Mouse (Mus musculus) thymus, postnatal 10 days (tissue): ENCODE data around the gene Zmiz2.
"Not testable (repeated sequence)": the region's sequence is repeated elsewhere in the genome, so short reads cannot be mapped to it uniquely, and the experiment has no call there.

Experiments
- DNase-seq, 2 experiments: peaks; one replicate each; pipeline ENCODE4 v3.0.0; 2021; ENCODE audit warnings: low spot score in 2 of 2

Zmiz2 gene

GRCm38 (mm10) chr11:6398141-6398540 lies 9.3 kb downstream of the Zmiz2 start:
- DNase-seq, result no peak

- peak; percentile 69 to 93 for DNase-seq
Measured at GRCm38 (mm10) chr11:6402515-6403510, 13.9 kb downstream of the Zmiz2 start.

DNA sequence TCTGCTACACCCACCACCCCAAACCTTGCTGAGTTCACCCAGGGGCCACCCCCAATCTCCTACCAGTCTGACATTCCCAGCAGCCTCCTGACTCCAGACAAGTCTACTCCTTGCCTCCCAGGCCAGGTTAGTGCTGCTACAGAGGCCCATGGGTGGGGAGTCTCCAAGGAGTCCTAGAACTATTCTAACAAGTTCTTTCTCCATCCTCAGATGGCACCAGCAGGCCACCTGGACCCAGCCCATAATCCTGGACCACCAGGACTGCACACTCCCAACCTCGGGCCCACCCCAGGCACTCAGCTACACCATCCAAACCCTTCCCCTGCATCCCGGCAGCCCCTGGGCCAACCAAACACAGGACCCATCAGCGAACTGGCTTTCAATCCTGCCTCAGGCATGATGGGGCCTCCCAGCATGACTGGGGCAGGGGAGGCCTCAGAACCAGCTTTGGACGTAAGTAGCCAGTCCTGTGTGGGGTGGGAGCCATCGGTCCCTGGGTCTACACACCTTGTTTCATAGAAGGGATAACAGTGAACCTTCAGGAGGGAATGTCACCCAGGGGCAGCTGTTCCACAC lies 15.0 kb downstream of the Zmiz2 start:
- no peak for DNase-seq

DNA sequence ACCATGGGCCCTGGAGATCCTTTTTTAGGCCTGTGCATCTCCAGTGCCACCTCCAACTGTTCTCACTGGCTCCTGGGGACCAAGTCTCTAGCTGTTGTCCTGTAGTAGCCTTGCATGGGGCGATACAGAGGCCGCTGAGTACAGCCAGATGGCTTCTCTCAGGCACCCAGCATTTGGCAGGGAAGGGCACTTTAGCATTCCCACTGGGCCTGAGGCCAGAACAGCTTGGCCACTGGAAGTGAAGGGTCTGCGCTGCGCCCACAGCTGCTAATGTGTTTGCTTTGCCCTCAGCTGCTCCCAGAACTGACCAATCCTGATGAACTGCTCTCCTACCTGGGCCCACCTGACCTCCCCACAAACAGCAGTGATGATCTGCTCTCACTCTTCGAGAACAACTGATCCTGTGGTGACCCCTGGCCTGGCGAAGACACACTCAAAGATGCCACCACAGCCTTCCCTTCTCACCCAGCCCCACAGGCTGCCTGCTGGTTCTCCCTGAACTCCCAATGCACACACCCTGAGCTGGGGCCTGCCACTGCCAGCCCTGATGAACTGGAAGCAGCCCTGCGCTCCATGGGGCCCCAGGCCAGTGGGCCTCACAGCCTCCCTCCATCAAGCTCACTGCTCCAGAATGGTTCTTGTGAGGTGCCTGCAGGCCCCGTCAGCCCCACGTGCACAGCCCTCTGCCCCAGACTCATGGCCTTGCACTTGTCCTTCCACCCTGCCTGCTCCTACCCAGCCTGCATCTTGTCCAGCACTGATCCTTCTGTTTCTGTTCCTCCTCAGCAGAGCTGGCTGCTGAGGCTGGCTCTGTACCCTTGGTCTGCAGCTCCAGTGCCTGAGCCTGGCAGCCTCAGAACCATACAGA lies 16.1 kb downstream of the Zmiz2 start:
- DNase-seq, result no peak

DNA sequence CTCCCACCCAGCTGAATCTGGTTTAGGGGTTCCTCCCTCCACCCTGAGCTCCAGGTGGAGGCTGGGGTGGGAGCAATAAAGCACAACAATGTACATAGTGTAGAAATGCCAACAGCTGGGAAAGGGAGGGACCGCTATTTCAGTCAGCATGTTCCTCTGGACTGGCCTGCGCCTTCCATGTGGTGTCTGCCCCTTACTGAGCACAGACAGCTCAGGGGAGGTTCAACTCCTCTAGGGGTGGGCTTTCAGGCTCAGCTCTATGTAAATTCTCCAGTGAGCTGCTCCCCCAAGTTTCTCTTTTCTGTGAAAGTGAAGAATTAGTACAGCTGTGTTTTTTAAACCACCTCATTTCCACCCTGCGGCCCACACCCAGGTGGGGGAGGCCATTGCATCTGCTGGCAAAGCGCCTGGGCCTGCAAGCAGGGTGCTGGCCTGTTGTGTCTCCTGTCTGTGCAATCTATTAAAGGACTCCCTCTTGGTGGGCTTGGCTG lies 16.8 kb downstream of the Zmiz2 start:
- DNase-seq, result peak; percentile 40 to 53

GRCm38 (mm10) chr11:6406251-6407161 lies 17.6 kb downstream of the Zmiz2 start:
- peak; percentile 41 to 47 for DNase-seq

- DNase-seq, result no peak
Measured at GRCm38 (mm10) chr11:6407162-6407621, 18.3 kb downstream of the Zmiz2 start.

DNA sequence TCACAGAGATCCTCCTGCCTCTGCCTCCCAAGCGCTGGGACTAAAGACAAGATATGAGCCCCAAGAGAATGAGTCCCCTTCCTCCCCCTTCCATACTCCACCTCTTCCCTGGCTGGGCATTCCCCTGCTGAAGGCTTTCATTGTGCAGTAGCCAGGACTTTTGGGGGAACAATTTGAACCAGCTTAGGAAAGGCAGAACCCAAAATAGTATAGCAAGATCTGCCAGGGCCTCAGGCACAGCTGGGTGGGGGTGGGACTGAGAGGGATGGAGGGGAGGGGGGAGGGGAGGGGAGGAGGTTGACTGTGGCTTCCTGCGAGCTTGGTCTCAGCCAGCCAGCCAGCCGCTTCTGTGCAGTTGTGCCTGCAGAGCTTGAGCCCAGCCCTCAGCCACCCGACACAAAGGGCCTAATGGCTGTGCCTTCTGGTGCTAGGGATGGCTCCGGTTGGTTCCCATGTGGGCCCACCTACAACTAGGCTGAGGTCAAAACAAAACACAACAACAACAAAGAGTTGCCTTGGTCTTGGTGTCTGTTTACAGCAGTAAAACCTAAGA lies 21.3 kb downstream of the Zmiz2 start:
- DNase-seq, result peak; percentile 60 to 65

GRCm38 (mm10) chr11:6410755-6411154 lies 21.9 kb downstream of the Zmiz2 start:
- DNase-seq, result not testable (repeated sequence)

GRCm38 (mm10) chr11:6411684-6412083 lies 22.8 kb downstream of the Zmiz2 start:
- peak; percentile 67 to 82 for DNase-seq

GRCm38 (mm10) chr11:6413264-6413663 lies 24.4 kb downstream of the Zmiz2 start:
- DNase-seq, result no peak

- no peak for DNase-seq
Measured at GRCm38 (mm10) chr11:6414751-6415550, 26.1 kb downstream of the Zmiz2 start, which contains the start of gene Ppia. Ppia (plus strand) TSS chr11:6415443.

GRCm38 (mm10) chr11:6415551-6416404 lies 26.9 kb downstream of the Zmiz2 start:
- peak; percentile 97 to 99 for DNase-seq

- DNase-seq, result peak; percentile 77
Measured at GRCm38 (mm10) chr11:6416405-6417034, 27.6 kb downstream of the Zmiz2 start.

GRCm38 (mm10) chr11:6417069-6417468 lies 28.2 kb downstream of the Zmiz2 start:
- DNase-seq, result no peak

DNA sequence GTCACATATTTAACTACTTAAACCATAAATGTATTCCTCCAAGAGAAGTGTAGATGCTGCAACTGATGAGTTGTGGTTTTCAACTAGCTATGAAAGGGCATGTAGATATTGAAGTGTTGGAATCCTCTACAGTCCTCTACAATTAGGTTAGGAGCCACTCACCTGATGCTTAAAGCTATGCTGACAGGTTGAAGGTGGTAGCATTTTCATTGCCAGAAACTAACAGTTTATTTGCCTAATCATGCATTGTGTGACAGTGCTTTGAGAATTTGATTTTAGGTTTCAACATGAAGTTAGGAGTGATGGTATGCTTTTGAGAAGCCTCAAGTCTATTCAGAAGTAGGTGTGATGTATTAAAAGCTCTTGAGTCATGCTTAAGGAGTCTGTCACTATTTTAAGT lies 28.6 kb downstream of the Zmiz2 start:
- no peak for DNase-seq

- no peak for DNase-seq
Measured at GRCm38 (mm10) chr11:6418751-6419150, 29.9 kb downstream of the Zmiz2 start.

GRCm38 (mm10) chr11:6419156-6419555 lies 30.3 kb downstream of the Zmiz2 start:
- not testable (repeated sequence) for DNase-seq
